Mouse (Mus musculus) cerebellum, postnatal 10 days (tissue): ENCODE results near the gene Stradb.

Experiments used
- DNase-seq, 2 experiments: peaks; one replicate each; pipeline ENCODE4 v3.0.0; 2021; ENCODE audit warnings: mixed read lengths in 2 of 2

Gene Stradb

DNA sequence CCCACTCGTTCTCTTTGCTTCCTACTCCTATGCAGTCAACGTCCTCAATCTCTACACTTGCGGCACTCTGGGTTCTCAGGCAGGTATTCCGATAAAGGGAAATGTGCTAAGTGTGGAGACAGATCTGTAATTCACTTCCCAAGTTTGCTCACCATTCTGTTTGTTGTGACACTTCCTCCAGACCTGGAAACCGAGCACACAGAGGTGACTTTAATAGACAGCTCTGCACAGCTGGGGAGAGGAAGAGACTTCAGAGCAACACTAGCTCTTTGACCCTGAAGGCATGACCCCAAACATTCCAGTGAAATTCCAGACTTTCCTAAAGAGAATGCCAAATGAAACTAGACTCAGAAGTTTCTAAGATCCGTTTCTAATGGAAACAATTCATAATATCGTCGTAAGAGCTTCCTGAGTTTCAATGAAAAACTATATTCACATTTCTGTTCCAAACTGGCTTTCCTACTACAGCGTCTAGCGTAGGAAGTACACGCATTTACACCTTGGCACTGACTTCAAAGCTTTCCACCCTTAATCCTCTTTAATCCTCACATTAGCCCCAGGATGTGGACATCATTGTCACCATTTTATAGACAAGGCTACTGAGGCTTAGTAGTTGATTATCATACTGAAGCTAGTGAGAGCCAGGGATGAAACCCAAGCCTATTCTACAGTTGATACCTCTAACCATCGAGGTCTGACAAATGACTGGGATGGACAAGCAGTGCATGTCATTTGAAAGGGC lies 12.0 kb upstream of the Stradb start:
- DNase-seq: no peak

GRCm38 (mm10) chr1:58962418-58962817 lies 10.9 kb upstream of the Stradb start:
- DNase-seq: peak; percentile 25 to 35

DNA sequence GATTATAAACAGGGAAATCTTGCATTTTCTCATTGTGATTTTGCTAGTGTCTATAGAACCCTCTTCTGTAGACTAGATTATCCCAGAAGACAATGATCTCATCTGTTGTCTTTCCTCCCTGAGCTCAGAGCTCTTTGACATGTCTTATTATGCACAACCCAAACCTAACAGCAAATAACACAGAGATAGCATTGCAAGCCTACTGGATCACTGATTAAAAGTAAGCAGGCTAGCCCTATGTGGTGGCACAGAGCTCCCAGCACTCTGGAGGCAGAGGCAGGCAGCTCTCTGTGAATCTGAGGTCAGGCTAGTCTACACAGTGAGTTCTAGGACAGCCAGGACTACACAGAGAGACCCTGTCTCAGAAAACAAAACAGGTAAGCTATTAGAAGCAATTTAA lies 10.5 kb upstream of the Stradb start:
- no peak for DNase-seq

- DNase-seq: no peak
Observed at GRCm38 (mm10) chr1:58967534-58967933, 5.8 kb upstream of the Stradb start.

- DNase-seq: no peak
Observed at GRCm38 (mm10) chr1:58970054-58970453, 3.3 kb upstream of the Stradb start.

GRCm38 (mm10) chr1:58971097-58971496 lies 2.2 kb upstream of the Stradb start:
- DNase-seq: peak in 1 of 2 experiments; percentile 19

GRCm38 (mm10) chr1:58972851-58973365 lies 414 bp upstream of the Stradb start:
- peak; percentile 84 to 86 for DNase-seq

DNA sequence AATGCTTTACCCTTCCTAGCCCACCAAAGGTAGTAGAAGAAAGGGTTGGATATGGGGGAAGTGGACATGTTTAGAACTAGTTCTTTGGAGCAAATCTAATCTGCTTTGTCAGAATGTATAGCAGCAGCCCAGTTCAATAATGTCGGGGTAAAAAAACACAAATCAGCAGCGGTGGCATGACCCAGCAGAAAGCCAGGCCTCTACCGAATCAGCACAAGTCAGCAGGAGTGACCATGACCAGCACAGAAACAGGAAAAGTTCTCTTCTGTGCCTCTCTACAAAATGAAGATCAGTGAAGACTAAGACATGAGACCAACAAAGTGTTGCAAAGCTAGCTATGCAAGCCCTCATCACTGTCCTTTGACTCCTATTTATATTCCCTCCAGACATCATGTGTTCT lies 9.0 kb downstream of the Stradb start:
- no peak for DNase-seq

DNA sequence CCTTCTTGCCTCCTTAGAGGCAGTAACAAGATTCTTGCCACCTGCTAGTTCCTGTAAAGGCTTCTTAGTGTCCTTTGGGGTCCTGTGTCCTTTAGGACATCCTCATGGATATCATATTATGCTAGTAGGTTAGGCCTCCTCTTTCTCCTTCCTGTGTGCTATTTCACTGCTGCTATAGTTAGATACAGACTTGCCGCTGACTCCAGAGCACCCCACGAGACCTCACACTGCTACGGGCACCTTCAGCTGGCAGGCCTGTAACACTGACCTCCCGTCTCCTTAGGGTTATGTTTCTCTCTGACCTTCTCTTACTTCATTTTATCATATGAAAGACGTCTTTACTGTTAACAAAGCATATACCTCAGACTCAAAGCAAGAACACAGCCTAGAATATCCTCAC lies 11.3 kb downstream of the Stradb start:
- DNase-seq: no peak

- DNase-seq: no peak
Observed at GRCm38 (mm10) chr1:58993144-58993543, 19.8 kb downstream of the Stradb start.

- peak; percentile 18 to 25 for DNase-seq
Observed at GRCm38 (mm10) chr1:58993723-58994122, 20.4 kb downstream of the Stradb start.

- DNase-seq: no peak
Observed at GRCm38 (mm10) chr1:58995313-58995712, 22.0 kb downstream of the Stradb start.

GRCm38 (mm10) chr1:59009250-59009649 lies 35.9 kb downstream of the Stradb start:
- peak; percentile 40 to 53 for DNase-seq

DNA sequence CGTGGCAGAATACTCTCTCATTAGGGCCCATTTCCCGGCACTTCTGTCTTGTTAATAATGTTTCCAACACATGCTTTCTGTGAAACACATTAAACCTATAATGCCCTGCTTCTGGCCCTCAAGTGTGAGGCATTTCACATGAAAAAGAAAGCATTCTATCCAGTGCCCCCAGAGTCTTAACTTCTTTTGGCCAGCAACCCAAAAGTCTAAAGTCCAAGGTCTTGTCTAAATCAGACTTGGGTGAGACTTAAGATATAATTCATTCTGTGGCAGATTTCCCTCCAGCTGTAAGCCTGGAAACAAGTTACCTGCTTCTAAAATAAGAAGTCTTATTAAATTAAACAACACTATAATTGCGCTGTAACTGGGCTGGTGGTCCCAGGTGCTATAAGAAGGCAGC lies 48.2 kb downstream of the Stradb start:
- DNase-seq: no peak

DNA sequence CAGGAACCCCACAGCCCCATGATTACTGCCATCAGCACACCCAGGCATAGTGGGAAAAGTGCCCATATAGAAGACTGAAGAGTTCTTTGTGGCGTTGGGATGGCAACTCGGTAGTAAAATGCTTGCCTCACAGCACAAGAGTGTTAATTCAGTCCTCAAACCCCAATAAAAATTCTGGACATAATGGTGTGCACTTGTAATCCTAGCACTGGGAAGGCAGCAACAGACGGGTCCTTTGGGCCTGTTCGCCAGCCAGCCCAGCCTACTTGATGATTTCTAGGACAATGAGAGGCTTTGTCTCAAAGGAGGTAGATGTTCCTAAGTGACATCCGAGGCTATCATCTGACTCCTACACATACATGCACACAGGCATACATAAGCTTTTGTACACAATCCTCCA lies 64.4 kb downstream of the Stradb start:
- no peak for DNase-seq
